Mouse (Mus musculus) erythroblast, embryonic 14.5 days (primary cell): ENCODE measurements around the gene Kmt2e. TPM values are rescaled to one million over a fixed set of nuclear protein-coding genes. Genes with fewer than 3 reads are reported as not detected.

Source experiments
- H3K27me3 ChIP-seq: 2 replicates; pipeline ENCODE4 v1.6.1; 2012; ENCODE audit warnings: inconsistent platforms; ENCODE audit not compliant: control insufficient read depth
- H3K36me3 ChIP-seq: 2 replicates; pipeline ENCODE4 v1.6.1; 2012; ENCODE audit warnings: mild to moderate bottlenecking, inconsistent platforms; ENCODE audit not compliant: control insufficient read depth
- H3K4me1 ChIP-seq: 2 replicates; pipeline ENCODE4 v1.6.1; 2012; ENCODE audit warnings: inconsistent platforms; ENCODE audit not compliant: control insufficient read depth
- H3K4me3 ChIP-seq: replicated peaks from 2 replicates; pipeline ENCODE3; 2012; ENCODE audit warnings: moderate library complexity, mild to moderate bottlenecking, inconsistent platforms
- H3K9me3 ChIP-seq: 2 replicates; pipeline ENCODE4 v1.6.1; 2012; ENCODE audit warnings: low read length, inconsistent platforms, mixed read lengths; ENCODE audit not compliant: control insufficient read depth
- GATA1 ChIP-seq: IDR thresholded peaks from 2 replicates; pipeline ENCODE4 v1.6.1; 2012; ENCODE audit warnings: low read length, inconsistent platforms, mixed read lengths
- TAL1 ChIP-seq: IDR thresholded peaks from 3 replicates; pipeline ENCODE4 v1.6.1; 2012; ENCODE audit warnings: low read length, inconsistent platforms, mixed read lengths
- polyA plus RNA-seq: library from polyadenylated mRNA; stranded (reverse); fragments of >175 nt; gene quantifications from 2 replicates; pipeline ENCODE4 v1.2.3, GENCODE M21; 2012

The Kmt2e gene
- polyA plus RNA-seq, 1 experiment: 1.4 TPM

- no peaks in the 10 kb centered on the region for H3K27me3 ChIP-seq
- peak overlapping the region; percentile 34 for H3K4me3 ChIP-seq
- H3K9me3 ChIP-seq: no peaks in the 10 kb centered on the region
- H3K36me3 ChIP-seq: peaks cover 43% of the 10 kb centered on the region
- H3K4me1 ChIP-seq: peaks cover 55% of the 10 kb centered on the region
- TF ChIP-seq TAL1 (no peak), GATA1 (no peak)
Observed at GRCm38 (mm10) chr5:23415571-23416285, 18.5 kb upstream of the Kmt2e start.

GRCm38 (mm10) chr5:23416286-23416643, 18.0 kb upstream of the Kmt2e start:
- Histone ChIP-seq H3K27me3 (no peaks in the 10 kb centered on the region), H3K9me3 (no peaks in the 10 kb centered on the region), H3K36me3 (peaks cover 45% of the 10 kb centered on the region), H3K4me3 (peak overlapping the region; percentile 34), H3K4me1 (peaks cover 55% of the 10 kb centered on the region)
- TF ChIP-seq GATA1 (no peak), TAL1 (no peak)

GRCm38 (mm10) chr5:23417716-23418115, 16.5 kb upstream of the Kmt2e start:
- no peak for TF ChIP-seq GATA1
- no peak for TF ChIP-seq TAL1
- peak overlapping the region; percentile 83 for H3K4me3 ChIP-seq
- H3K27me3 ChIP-seq: no peaks in the 10 kb centered on the region
- peaks cover 44% of the 10 kb centered on the region for H3K36me3 ChIP-seq
- peaks cover 56% of the 10 kb centered on the region for H3K4me1 ChIP-seq
- no peaks in the 10 kb centered on the region for H3K9me3 ChIP-seq

- H3K27me3 ChIP-seq: no peaks in the 10 kb centered on the region
- TF ChIP-seq TAL1 (no peak), GATA1 (no peak)
- H3K9me3 ChIP-seq: no peaks in the 10 kb centered on the region
- peak overlapping the region; percentile 83 for H3K4me3 ChIP-seq
- H3K4me1 ChIP-seq: peaks cover 56% of the 10 kb centered on the region
- H3K36me3 ChIP-seq: peaks cover 49% of the 10 kb centered on the region
Observed at GRCm38 (mm10) chr5:23418147-23418781, 16.0 kb upstream of the Kmt2e start.

- H3K9me3 ChIP-seq: no peaks in the 10 kb centered on the region
- peaks cover 57% of the 10 kb centered on the region for H3K4me1 ChIP-seq
- H3K4me3 ChIP-seq: peak overlapping the region; percentile 83
- peaks cover 55% of the 10 kb centered on the region for H3K36me3 ChIP-seq
- no peaks in the 10 kb centered on the region for H3K27me3 ChIP-seq
- TF ChIP-seq TAL1 (no peak), GATA1 (no peak)
Observed at GRCm38 (mm10) chr5:23418797-23419595, 15.2 kb upstream of the Kmt2e start.

GRCm38 (mm10) chr5:23419616-23420170, 14.5 kb upstream of the Kmt2e start:
- H3K36me3 ChIP-seq: peaks cover 58% of the 10 kb centered on the region
- no peaks in the 10 kb centered on the region for H3K9me3 ChIP-seq
- peaks cover 59% of the 10 kb centered on the region for H3K4me1 ChIP-seq
- TF ChIP-seq TAL1 (no peak), GATA1 (no peak)
- peak overlapping the region; percentile 83 for H3K4me3 ChIP-seq
- no peaks in the 10 kb centered on the region for H3K27me3 ChIP-seq

- Histone ChIP-seq H3K4me1 (peaks cover 58% of the 10 kb centered on the region), H3K36me3 (peaks cover 62% of the 10 kb centered on the region), H3K4me3 (no peak overlapping the region), H3K9me3 (no peaks in the 10 kb centered on the region), H3K27me3 (no peaks in the 10 kb centered on the region)
- TF ChIP-seq TAL1 (no peak), GATA1 (no peak)
Observed at GRCm38 (mm10) chr5:23420410-23420809, 13.8 kb upstream of the Kmt2e start.

GRCm38 (mm10) chr5:23421440-23421839, 12.8 kb upstream of the Kmt2e start:
- H3K36me3 ChIP-seq: peaks cover 70% of the 10 kb centered on the region
- peaks cover 54% of the 10 kb centered on the region for H3K4me1 ChIP-seq
- H3K4me3 ChIP-seq: no peak overlapping the region
- TF ChIP-seq TAL1: no peak
- TF ChIP-seq GATA1: no peak
- no peaks in the 10 kb centered on the region for H3K9me3 ChIP-seq
- no peaks in the 10 kb centered on the region for H3K27me3 ChIP-seq

GRCm38 (mm10) chr5:23423036-23423435, 11.2 kb upstream of the Kmt2e start:
- H3K9me3 ChIP-seq: no peaks in the 10 kb centered on the region
- H3K4me3 ChIP-seq: no peak overlapping the region
- H3K36me3 ChIP-seq: peaks cover 75% of the 10 kb centered on the region
- TF ChIP-seq GATA1: no peak
- no peak for TF ChIP-seq TAL1
- peaks cover 51% of the 10 kb centered on the region for H3K4me1 ChIP-seq
- H3K27me3 ChIP-seq: no peaks in the 10 kb centered on the region
